Mouse (Mus musculus) splenic B cell, adult 2 months (primary cell): ENCODE measurements around the gene Mllt11.

Source experiments
- DNase-seq: peaks from one replicate; pipeline ENCODE4 v3.0.0-alpha.2; 2011; ENCODE audit warnings: low read depth, low spot score
- H3K27me3 ChIP-seq: 2 replicates; pipeline ENCODE4 v1.6.1; 2012; ENCODE audit warnings: mild to moderate bottlenecking, low read length, moderate library complexity, mixed read lengths; ENCODE audit not compliant: control insufficient read depth, poor library complexity, insufficient read depth, severe bottlenecking
- H3K36me3 ChIP-seq: 2 replicates; pipeline ENCODE4 v1.6.1; 2012; ENCODE audit warnings: mild to moderate bottlenecking, low read length, moderate library complexity, mixed read lengths; ENCODE audit not compliant: control insufficient read depth, poor library complexity, insufficient read depth, severe bottlenecking

Mllt11 gene

GRCm38 (mm10) chr3:95231298-95232221 lies at the start of gene Mllt11:
Gene Mllt11 (minus strand): TSS chr3:95232171.
- no peaks in the 10 kb centered on the region for H3K27me3 ChIP-seq
- peak; percentile 53 for DNase-seq

GRCm38 (mm10) chr3:95281216-95282126 lies 49.5 kb upstream of the Mllt11 start, which contains the start of the genes Mindy1 and Prune1:
Gene Mindy1 (plus strand): TSS chr3:95281345.
Gene Prune1 (minus strand): TSS chr3:95282076.
- H3K36me3 ChIP-seq: no peaks in the 10 kb centered on the region
- DNase-seq: peak; percentile 99
- no peaks in the 10 kb centered on the region for H3K27me3 ChIP-seq

More at GRCm38 (mm10) chr3:95231298-95232221, at the start of gene Mllt11:
- H3K36me3 ChIP-seq: peaks cover 19% of the 10 kb centered on the region

- Histone ChIP-seq H3K27me3 (no peaks in the 10 kb centered on the region), H3K36me3 (no peaks in the 10 kb centered on the region)
- DNase-seq: peak; percentile 32
These were observed 48.8 kb upstream of the Mllt11 start for GRCm38 (mm10) chr3:95280747-95281146.

- no peak for DNase-seq
- Histone ChIP-seq H3K36me3 (no peaks in the 10 kb centered on the region), H3K27me3 (no peaks in the 10 kb centered on the region)
These were observed 45.2 kb upstream of the Mllt11 start for GRCm38 (mm10) chr3:95277149-95277551.

- Histone ChIP-seq H3K27me3 (no peaks in the 10 kb centered on the region), H3K36me3 (no peaks in the 10 kb centered on the region)
- DNase-seq: no peak
These were observed 44.5 kb upstream of the Mllt11 start for GRCm38 (mm10) chr3:95276428-95276934.

GRCm38 (mm10) chr3:95275161-95275560 lies 43.2 kb upstream of the Mllt11 start:
- Histone ChIP-seq H3K27me3 (no peaks in the 10 kb centered on the region), H3K36me3 (no peaks in the 10 kb centered on the region)
- DNase-seq: no peak

GRCm38 (mm10) chr3:95274453-95274852 lies 42.5 kb upstream of the Mllt11 start:
- DNase-seq: no peak
- H3K27me3 ChIP-seq: no peaks in the 10 kb centered on the region
- H3K36me3 ChIP-seq: no peaks in the 10 kb centered on the region

GRCm38 (mm10) chr3:95273471-95273870 lies 41.5 kb upstream of the Mllt11 start:
- no peaks in the 10 kb centered on the region for H3K36me3 ChIP-seq
- no peak for DNase-seq
- H3K27me3 ChIP-seq: no peaks in the 10 kb centered on the region

- H3K36me3 ChIP-seq: no peaks in the 10 kb centered on the region; the same call in 1 of the 2 replicates
These were observed 38.9 kb upstream of the Mllt11 start for GRCm38 (mm10) chr3:95270766-95271364.

GRCm38 (mm10) chr3:95269789-95270188 lies 37.8 kb upstream of the Mllt11 start:
- H3K36me3 ChIP-seq: no peaks in the 10 kb centered on the region; the same call in none of the 2 replicates
- no peaks in the 10 kb centered on the region for H3K27me3 ChIP-seq
- DNase-seq: no peak

More at GRCm38 (mm10) chr3:95270766-95271364, 38.9 kb upstream of the Mllt11 start:
- H3K27me3 ChIP-seq: no peaks in the 10 kb centered on the region
- no peak for DNase-seq

GRCm38 (mm10) chr3:95267855-95268254 lies 35.9 kb upstream of the Mllt11 start:
- DNase-seq: no peak
- Histone ChIP-seq H3K36me3 (peaks cover 2% of the 10 kb centered on the region), H3K27me3 (no peaks in the 10 kb centered on the region)

GRCm38 (mm10) chr3:95266052-95266451 lies 34.1 kb upstream of the Mllt11 start:
- no peak for DNase-seq
- H3K36me3 ChIP-seq: peaks cover 4% of the 10 kb centered on the region

GRCm38 (mm10) chr3:95264724-95265123 lies 32.8 kb upstream of the Mllt11 start:
- H3K36me3 ChIP-seq: peaks cover 4% of the 10 kb centered on the region
- DNase-seq: no peak
- H3K27me3 ChIP-seq: no peaks in the 10 kb centered on the region

More at GRCm38 (mm10) chr3:95266052-95266451, 34.1 kb upstream of the Mllt11 start:
- H3K27me3 ChIP-seq: no peaks in the 10 kb centered on the region

GRCm38 (mm10) chr3:95263089-95263739 lies 31.2 kb upstream of the Mllt11 start:
- DNase-seq: peak; percentile 84
- Histone ChIP-seq H3K27me3 (no peaks in the 10 kb centered on the region), H3K36me3 (peaks cover 5% of the 10 kb centered on the region)
